Mouse (Mus musculus) bone marrow macrophage, adult 2 months (primary cell): ENCODE measurements around the gene Farp2.

Source experiments
- CTCF ChIP-seq: IDR thresholded peaks from 2 replicates; pipeline ENCODE4 v1.5.1; 2012; ENCODE audit warnings: low read depth, mild to moderate bottlenecking, low read length, moderate library complexity
- POLR2A ChIP-seq: IDR thresholded peaks from 2 replicates; pipeline ENCODE4 v1.6.1; 2012; ENCODE audit warnings: mild to moderate bottlenecking, low read depth, low read length, borderline replicate concordance

- TF ChIP-seq POLR2A (no peak), CTCF (no peak)
Observed at GRCm38 (mm10) chr1:93547286-93547685, 35.4 kb downstream of the Farp2 start.
